Mouse (Mus musculus) ES-E14 (cell line): ENCODE data around the gene Ipo4. TPM values are rescaled to one million over a fixed set of nuclear protein-coding genes. Genes with fewer than 3 reads are reported as not detected.

Experiments
- DNase-seq: peaks from one replicate; pipeline ENCODE4 v3.0.0-alpha.2; 2013; ENCODE audit warnings: low read depth, low spot score
- H3K27ac ChIP-seq: 2 replicates; pipeline ENCODE4 v1.5.1; 2012; ENCODE audit warnings: low read depth, mild to moderate bottlenecking, low read length, moderate library complexity, mixed read lengths; ENCODE audit not compliant: poor library complexity, insufficient read depth, severe bottlenecking
- H3K36me3 ChIP-seq: 2 replicates; pipeline ENCODE4 v1.6.1; 2012; ENCODE audit warnings: mild to moderate bottlenecking, low read length, moderate library complexity, mixed read lengths; ENCODE audit not compliant: control insufficient read depth, poor library complexity, insufficient read depth, severe bottlenecking
- H3K4me1 ChIP-seq, 2 experiments: fragments of 150-350 bp in 1 of 2; sonication (generic) in 1 of 2; 2 replicates each; pipeline ENCODE4 v1.6.1; 2012; ENCODE audit warnings: low read length in 2 of 2, mild to moderate bottlenecking in 1 of 2, mixed read lengths in 1 of 2; ENCODE audit not compliant: control insufficient read depth in 2 of 2, insufficient read depth in 2 of 2, poor library complexity in 1 of 2
- H3K4me3 ChIP-seq, 2 experiments: fragments of 150-350 bp in 1 of 2; sonication (generic) in 1 of 2; 2 replicates each; pipeline ENCODE4 v1.5.1; 2012; ENCODE audit warnings: low read length in 2 of 2, low read depth in 1 of 2, mild to moderate bottlenecking in 1 of 2, mixed read lengths in 1 of 2; ENCODE audit not compliant: insufficient read depth in 1 of 2, poor library complexity in 1 of 2, severe bottlenecking in 1 of 2
- H3K9ac ChIP-seq: 2 replicates; pipeline ENCODE4 v1.6.1; 2012; ENCODE audit warnings: low read depth, mild to moderate bottlenecking, low read length, mixed read lengths; ENCODE audit not compliant: poor library complexity, insufficient read depth, severe bottlenecking
- H3K9me3 ChIP-seq: fragments of 150-350 bp; sonication (generic); 2 replicates; pipeline ENCODE4 v1.6.1; 2012; ENCODE audit warnings: low read depth, mild to moderate bottlenecking, low read length; ENCODE audit not compliant: control insufficient read depth, insufficient read depth
- CHD2 ChIP-seq: IDR thresholded peaks from 2 replicates; pipeline ENCODE4 v1.6.1; 2014; ENCODE audit warnings: mild to moderate bottlenecking, low read depth, low read length, inconsistent platforms
- HCFC1 ChIP-seq: IDR thresholded peaks from 2 replicates; pipeline ENCODE4 v1.6.1; 2012; ENCODE audit warnings: low read length, inconsistent platforms, borderline replicate concordance; ENCODE audit not compliant: insufficient read depth
- MAFK ChIP-seq: IDR thresholded peaks from 2 replicates; pipeline ENCODE4 v1.6.1; 2014; ENCODE audit warnings: mild to moderate bottlenecking, low read depth, low read length, inconsistent platforms; ENCODE audit not compliant: insufficient read depth
- ZC3H11A ChIP-seq: IDR thresholded peaks from 2 replicates; pipeline ENCODE4 v1.6.1; 2012; ENCODE audit warnings: low read depth, mild to moderate bottlenecking, inconsistent platforms, low read length, borderline replicate concordance
- ZNF384 ChIP-seq: IDR thresholded peaks from 2 replicates; pipeline ENCODE4 v1.6.1; 2012; ENCODE audit warnings: low read depth, low read length, inconsistent platforms
- in situ Hi-C, 2 experiments: fragments of 600-800 bp; cut with MboI; formaldehyde crosslinking; loops; one replicate each; pipeline ENCODE4 v1.15.1; 2025; ENCODE audit warnings: low sequenced_read_pairs in 2 of 2, inconsistent platforms in 1 of 2; ENCODE audit not compliant: unreplicated experiment in 2 of 2
- total RNA-seq: library from RNA; depleted of rRNA; stranded (reverse); fragments of 300-350 nt; gene quantifications from 2 replicates; pipeline ENCODE4 v1.2.3, GENCODE M21; 2012

Gene Ipo4
- total RNA-seq, 1 experiment, result 62.9 TPM

DNA sequence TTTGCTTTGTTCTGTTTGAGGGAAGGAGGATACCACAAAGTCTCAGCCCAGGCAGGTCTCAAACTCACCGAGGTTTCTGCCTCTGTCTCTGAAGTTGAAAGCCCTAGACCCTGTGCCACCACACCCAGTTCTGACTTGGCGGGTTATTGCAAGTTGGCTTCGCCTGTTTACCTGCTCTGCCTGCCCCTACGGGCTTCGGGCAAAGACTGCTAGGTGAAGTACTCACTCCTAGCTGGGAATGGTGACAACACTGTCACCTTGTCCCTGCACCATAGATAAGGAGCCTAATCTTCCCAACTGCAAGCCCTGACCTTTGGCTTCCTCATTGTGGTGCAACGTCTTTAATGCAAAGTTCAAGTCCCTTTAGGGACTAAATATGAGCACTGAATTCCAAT is 50.2 kb downstream of the Ipo4 start:
- peaks cover 0 to 16% of the 10 kb centered on the region in 2 experiments; a peak in 2 of 4 replicates for H3K4me1 ChIP-seq
- peak overlapping the region; percentile 26; the same call in 1 of the 2 replicates for H3K9ac ChIP-seq
- no peaks in the 10 kb centered on the region for H3K9me3 ChIP-seq
- no peak overlapping the region for H3K27ac ChIP-seq
- in situ Hi-C loops, result no loop called here
- TF ChIP-seq ZNF384, result no peak
- TF ChIP-seq HCFC1, result no peak
- TF ChIP-seq MAFK, result no peak
- TF ChIP-seq CHD2, result no peak
- TF ChIP-seq ZC3H11A, result no peak
- DNase-seq, result no peak
- H3K36me3 ChIP-seq, result peaks cover 8% of the 10 kb centered on the region; the same call in 1 of the 2 replicates
- H3K4me3 ChIP-seq, result peak overlapping the region in 1 of 2 experiments; percentile 89; a peak in 2 of 4 replicates

DNA sequence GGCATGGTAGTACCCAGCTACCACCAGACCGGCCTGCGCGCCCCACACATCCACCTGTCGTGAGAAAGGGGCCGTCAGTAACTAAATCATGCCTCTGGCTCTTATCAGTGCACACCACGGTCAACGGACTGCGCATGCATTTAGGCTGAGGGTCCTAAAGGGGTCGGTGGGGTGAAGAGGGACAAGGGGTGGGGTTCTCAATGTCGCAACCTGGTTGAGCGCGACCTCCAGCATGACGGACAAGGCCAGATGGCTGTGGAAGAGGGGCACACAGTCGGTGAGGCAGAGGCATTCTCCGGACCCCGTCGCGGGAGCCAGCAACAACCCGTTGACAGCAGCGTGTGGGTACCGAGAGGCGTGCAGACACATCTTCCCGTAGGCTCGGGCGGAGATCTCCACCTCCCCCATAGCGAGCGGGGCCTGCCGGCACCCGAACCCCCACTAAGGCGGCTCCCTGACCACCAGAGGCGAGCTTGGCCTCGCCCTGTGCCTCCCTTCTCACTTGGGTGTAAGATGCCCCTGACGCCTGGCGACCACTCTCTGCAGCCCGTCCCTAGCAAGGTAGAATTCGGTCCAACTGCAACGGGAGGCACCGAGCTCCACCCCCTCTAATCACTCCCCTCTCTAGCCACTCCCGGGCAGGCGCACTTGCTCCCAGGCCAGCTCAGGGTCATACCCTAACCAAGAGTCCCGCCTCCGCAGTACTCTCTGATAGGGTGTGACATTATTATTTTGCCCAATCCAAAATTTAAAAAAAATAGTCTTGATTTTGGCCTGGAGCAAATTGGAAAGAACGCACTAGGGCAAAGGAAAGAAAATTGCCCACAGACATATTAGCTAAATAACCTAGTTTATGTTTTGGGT is 50.8 kb downstream of the Ipo4 start, which contains the start of gene Emc9:
Gene Emc9, minus strand, starts transcription at position 601 of the 864 bp plus-strand sequence.
- Histone ChIP-seq H3K4me3 (peak within 1 kb of the TSS; percentile 89 to 95), H3K9ac (peak within 1 kb of the TSS; percentile 78), H3K27ac (no peak within 1 kb of the TSS), H3K9me3 (no peaks in the 10 kb centered on the region), H3K36me3 (peaks cover 13% of the 10 kb centered on the region; the same call in 1 of the 2 replicates), H3K4me1 (peaks cover 0 to 18% of the 10 kb centered on the region in 2 experiments; a peak in 2 of 4 replicates)
- DNase-seq, result no peak
- in situ Hi-C loops, result no loop called here
- TF ChIP-seq MAFK, result no peak
- no peak for TF ChIP-seq ZC3H11A
- no peak for TF ChIP-seq HCFC1
- TF ChIP-seq ZNF384, result no peak
- no peak for TF ChIP-seq CHD2

DNA sequence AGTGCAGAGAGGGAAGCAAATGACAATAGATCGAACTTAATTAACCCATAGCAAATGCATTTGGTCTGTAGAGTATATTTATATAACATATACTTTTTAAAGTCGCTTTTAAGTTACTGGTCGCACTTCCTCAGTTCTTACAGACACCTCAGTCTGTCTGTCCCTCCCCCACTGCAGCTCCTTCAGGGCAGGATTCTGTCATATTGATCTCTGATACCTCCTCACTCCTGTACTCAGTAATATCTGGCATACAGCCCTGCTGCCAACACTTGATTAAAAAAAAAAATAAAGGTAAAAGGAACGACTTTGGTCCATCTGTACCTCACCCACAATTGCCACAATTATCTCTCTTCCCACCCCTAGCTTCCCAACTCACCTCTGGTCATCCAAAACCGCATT is 51.5 kb downstream of the Ipo4 start:
- H3K9ac ChIP-seq, result peak overlapping the region; percentile 78; the same call in 1 of the 2 replicates
- in situ Hi-C loops, result no loop called here
- H3K4me1 ChIP-seq, result peaks cover 2 to 19% of the 10 kb centered on the region in 2 experiments; a peak in 2 of 4 replicates
- H3K36me3 ChIP-seq, result peaks cover 13% of the 10 kb centered on the region; the same call in 1 of the 2 replicates
- no peak for TF ChIP-seq ZC3H11A
- no peak for TF ChIP-seq CHD2
- no peak for TF ChIP-seq ZNF384
- no peak for TF ChIP-seq HCFC1
- no peak for TF ChIP-seq MAFK
- DNase-seq, result no peak
- no peaks in the 10 kb centered on the region for H3K9me3 ChIP-seq
- peak overlapping the region; percentile 89 to 95; a peak in 3 of 4 replicates for H3K4me3 ChIP-seq
- H3K27ac ChIP-seq, result no peak overlapping the region

DNA sequence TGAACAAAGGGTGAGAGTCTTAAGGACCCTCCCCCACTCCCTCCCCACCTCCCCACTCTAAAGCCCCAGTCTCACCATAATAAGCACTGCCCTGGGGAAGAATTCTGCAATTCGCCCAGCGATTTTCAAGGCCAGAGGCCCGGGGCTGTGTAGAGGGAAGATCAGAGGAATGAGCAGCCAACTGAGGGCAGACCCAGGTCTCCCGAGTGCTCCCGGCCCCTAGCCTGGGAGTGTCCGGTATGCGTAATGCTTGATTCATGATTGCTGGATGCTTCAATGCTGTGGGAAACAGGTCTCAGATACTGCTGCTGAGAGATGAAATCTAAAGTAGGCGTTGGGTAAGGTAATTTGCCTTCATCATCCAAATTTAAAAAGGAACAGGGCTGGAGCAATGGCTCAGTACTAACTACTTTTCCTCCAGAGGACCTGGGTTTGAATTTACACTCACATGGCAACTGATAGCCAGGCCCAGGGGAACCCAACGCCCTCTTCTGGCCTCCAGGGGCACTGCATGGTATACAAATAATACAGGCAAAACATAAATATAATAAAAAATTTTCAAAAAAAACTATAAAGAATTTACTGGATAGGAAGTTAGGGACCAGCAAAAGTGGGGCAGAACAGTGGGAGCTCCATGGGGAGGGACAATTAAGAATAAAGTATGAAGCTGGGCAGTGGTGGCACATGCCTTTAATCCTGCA is 53.6 kb downstream of the Ipo4 start:
- no peak for DNase-seq
- in situ Hi-C loops, result no loop called here

More for the DNA sequence above, 53.6 kb downstream of the Ipo4 start:
- Histone ChIP-seq H3K27ac (no peak overlapping the region), H3K4me3 (no peak overlapping the region), H3K4me1 (peaks cover 6 to 19% of the 10 kb centered on the region in 2 experiments; a peak in 3 of 4 replicates), H3K36me3 (peaks cover 13% of the 10 kb centered on the region; the same call in 1 of the 2 replicates), H3K9ac (no peak overlapping the region), H3K9me3 (no peaks in the 10 kb centered on the region)
- TF ChIP-seq ZNF384 (no peak), CHD2 (no peak), HCFC1 (no peak), MAFK (no peak), ZC3H11A (no peak)
